Mouse (Mus musculus): ENCODE data around the gene Chst1.

The Chst1 gene

DNA sequence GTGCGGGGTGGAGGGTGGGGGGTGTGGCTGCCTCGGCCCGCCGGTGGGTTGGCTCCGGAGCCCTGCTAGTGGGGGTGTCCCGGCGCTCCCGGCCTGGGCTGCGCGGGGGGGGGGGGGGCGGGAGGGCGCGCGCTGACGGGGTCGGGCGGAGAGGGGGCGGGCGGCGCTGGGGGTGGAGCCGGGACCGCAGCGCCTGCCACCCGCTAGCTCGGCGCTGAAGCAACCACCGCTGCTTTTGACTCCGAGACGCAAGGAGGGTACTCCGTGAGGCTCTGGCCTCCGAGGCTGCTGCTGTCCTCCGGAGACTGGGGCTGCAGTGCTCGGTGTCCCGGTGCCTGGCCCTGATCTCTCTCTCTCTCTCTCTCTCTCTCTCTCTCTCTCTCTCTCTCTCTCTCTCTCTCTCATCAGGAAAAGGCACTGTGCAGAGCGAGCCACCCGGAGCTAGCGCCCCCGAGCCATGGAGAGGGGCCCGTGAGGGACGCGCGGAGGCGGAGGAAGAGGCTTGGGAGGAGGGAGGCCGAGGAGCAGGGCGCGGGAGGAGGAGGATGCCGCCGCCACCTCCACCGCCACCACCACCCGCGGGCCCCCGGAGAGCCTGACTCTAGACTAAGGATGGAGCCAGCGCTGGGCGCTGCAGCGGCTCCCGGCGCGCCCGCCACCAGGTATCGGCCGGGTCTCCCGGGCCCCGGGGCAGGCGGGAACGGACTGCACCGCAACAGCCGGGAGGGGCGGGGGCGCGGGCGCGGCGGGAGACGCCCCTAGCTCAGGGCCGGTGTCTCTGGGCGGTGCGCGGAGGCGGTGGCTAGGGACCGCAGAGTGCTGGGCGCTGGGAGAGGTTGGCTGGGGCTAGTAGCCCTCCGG lies at the start of gene Chst1:
Gene Chst1 (plus strand): TSS at position 221 of the 861 bp plus-strand sequence.
- DNase-seq (ENCODE audit: low spot score): no peak

DNA sequence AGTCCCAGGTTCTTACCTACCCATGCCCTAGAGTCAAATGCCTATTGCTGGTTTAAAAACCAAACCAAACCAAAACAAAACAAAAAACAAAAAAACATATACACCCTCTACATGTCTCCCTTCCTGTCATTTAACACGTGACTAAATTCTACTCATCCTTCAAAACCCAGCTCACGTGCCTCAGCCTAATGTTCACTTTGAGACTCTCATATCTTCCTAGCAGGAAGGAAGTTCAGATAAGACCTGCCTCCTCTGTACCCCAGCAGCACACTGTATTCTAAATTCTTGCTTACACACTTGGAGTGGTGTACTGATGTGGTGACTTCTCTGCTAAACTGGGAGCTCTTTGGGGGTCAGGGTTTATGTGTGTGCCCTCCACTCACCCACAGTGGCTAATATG lies 49.5 kb upstream of the Chst1 start:
- no peak for DNase-seq (ENCODE audit: low spot score)

DNA sequence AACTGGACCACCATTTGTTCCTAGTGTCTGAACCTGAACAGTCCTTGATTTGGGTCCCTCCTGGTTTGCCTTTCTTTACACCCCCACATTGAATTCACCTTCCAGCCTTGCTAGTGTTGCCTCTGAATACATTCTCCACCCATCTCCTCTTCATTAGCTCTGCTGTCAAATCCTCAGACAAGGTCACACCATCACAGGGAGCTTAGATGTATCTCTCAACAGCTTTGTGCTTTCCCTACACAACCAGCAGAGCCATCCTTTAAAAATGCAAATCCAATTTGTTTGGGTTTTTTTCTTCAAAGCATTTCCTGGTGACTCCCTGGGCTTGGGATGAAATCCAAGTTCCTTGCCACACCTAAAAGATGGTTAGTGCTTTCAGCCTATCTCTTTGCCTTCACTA lies 45.0 kb upstream of the Chst1 start:
- DNase-seq (ENCODE audit: low spot score): no peak

DNA sequence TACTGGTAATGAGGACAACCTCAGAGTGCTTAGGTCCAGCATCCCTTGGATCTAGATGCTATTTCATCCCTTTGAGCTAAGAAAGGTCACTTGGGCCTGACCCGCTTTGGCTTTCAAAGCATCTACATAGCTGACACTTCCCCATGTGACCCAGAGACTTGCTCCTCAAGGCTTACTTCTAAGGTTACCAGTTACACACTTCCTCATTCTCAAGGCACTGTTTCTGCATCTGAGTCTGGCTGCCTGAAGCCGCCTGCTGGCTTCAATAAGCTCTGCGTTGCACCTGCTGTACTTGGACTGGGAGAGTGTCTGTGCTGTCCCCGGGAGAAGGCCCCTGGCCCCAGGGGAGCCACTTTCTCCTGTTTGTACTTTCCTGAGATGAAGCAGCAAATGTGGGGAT lies 36.6 kb upstream of the Chst1 start:
- no peak for DNase-seq (ENCODE audit: low spot score)

DNA sequence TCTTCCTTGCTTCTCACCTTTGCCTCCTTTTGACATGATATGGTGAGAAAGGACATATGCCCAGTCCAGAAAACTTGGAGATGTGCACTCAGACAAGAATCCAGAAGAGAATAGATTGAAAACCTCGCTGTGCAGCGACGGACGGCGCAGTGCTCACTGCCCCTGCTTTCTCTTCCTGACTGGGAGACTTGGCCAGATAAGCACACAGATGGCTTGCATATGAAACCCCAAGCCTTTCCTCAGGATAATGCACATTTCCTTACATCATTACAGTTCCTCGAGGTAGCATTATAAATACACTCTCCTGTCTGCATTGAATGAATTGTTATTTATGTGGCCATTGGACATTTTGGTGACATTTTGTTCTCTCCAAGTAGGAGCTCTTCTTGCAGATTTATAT lies 28.9 kb upstream of the Chst1 start:
- no peak for DNase-seq (ENCODE audit: low spot score)

DNA sequence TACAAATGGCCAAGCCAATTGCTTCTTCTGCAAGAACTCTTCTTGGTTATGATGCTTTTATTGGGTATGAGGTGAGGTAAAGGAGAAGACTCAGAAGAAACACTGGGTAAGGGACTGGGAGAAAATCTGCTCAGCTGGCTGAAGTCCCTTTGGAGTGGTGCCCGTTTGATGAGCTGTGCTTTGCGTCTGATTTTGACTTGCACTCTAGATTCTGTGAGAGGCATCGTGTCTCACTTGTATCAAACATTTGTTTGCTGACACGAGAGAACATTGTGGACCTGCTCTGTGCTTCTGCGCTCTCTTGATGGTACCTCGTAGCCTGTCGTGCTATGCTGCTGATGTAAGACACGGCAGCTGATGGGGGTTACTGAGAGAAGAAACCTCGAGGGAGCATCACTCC lies 21.7 kb upstream of the Chst1 start:
- DNase-seq (ENCODE audit: low spot score): no peak

DNA sequence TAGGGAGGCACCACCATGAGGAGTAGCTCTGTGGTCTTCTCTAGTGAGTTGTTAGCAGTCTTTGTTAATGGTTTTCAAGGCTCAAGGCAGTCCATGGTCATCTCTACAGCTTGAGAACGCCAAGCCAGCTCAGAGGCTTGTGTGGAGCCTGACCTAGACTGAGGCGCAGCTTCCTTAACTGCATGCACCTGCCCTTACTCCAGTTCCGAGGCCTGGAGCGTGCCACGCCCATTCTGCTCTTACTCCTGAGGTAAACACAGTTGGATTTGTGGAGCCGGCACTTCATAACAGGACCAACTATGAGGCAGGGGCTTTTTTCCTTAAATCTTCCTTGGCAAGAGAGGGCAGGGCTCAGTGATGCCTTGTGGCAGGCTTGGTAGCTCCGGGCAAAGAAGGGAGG lies 18.2 kb upstream of the Chst1 start:
- DNase-seq (ENCODE audit: low spot score): no peak

DNA sequence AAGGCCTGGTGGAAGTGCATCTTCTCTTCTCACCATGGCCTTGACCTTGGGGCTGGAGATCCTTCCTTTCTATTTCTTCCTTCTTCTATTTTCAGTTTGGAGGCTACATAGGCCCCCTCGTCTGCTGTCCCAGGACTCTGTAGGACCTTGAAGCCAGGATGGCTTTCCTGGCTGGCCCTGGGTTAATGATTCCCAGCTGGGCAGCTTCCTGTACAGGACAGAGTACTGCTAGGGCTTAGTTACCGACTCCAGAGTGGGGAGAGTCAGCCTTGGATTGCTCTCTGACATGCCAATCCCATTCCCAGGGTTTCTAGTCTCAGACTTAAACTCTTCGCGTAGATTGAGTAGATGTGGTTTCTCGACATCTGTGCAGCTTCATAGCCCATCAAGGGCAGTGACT lies 16.9 kb upstream of the Chst1 start:
- DNase-seq (ENCODE audit: low spot score): no peak

DNA sequence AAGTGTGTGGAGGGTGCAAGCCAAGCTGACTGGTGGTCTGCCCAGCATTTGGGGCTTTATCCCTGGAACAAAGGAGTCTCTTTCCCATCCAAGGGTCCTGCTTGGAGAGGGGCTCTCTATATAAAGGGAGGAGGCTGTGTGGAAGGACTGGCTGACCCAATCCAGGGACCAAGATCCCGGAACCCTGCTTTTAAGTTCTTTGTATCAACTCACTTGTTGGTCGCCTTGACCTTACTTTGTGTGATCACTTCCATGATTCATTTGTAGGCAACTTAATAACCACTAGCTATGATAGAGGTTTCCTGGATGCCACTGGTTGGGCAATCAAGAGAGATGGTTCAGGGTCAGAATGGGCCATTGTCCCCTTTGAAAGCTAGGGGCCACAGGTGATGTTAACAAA lies 11.7 kb upstream of the Chst1 start:
- no peak for DNase-seq (ENCODE audit: low spot score)

DNA sequence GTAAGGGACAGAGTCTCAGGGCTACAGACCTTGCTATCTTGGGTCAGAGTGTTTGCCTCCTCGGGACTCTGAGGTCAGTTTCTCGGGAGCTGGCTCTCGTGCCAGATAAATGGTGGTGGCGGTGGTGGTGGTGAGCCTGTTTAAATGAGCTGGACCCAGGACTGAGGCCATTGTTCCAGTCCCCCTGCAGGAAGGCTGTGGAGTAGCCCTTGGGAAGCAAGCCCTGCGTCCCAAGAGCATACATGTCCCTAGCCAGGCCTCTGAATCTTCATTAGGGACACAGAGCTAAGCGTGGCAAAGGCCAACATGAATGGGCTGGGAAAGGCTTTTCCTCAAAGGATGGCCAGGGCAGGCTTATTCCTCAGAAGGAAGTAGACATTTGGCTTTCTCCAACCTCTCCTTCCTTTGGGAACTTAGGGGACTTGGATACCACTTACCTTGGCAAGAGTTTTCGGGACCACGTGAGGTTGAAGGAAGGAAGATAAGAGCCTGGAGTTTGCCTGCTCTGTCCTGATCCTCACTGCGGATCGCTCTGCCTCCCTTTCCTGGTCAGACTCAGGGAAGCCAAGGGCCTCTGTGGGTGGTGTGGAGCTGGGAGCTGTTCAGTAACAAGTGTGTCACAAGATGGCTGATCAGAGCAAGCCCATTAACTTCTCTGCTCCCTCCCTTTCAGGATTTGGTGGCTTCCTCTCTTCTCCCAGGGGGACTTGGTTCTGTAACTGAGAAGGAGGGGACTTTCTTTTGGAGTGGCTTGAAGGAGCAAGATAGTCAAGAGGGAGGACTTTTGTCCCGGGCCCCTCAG lies 4.4 kb upstream of the Chst1 start:
- no peak for DNase-seq (ENCODE audit: low spot score)

DNA sequence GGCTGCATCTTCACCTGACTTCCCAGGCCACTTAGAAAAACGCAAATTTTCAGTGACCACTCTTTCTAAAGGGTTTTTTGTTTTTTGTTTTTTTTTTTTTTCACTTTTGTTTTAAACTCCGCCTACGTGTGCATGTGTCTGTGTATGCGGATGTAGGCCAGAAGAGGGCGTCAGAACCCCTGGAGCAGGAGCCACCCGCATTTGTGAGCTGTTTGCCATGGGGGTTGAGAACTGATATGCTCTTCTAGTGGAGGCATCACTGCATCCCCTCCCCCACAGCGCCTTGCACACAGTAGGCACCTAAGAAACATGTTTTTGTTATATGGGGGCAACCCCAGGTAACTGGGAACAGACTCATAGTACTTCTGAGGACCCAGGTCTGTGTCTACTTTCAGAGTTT lies 2.2 kb upstream of the Chst1 start:
- DNase-seq (ENCODE audit: low spot score): no peak

DNA sequence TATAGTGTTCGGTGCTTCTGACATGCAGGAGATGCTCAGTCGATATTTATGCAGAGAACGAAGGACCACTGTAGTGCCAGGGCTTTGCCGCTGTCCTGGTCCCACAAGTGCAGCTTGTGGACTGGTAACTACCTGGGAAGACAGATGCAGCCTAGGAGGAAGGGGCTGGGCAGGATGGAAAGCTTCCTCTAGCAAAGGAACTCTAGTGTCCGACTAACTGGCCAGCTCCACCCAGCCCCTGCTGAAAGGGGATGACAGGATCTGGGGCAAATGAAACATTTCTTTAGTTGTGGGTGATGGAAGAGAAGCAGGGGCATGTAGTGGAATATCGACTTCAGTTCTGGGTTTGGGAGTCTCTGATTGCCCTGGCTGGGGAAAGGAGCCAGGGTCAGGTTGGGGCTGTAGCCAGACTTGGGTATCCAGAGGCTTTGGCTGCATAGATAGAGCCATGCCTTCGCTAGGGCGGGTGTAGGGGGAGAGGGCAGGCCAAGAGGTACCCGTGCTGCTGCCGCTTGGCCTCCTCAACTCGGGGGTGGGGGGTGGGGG lies 493 bp upstream of the Chst1 start:
- no peak for DNase-seq (ENCODE audit: low spot score)

DNA sequence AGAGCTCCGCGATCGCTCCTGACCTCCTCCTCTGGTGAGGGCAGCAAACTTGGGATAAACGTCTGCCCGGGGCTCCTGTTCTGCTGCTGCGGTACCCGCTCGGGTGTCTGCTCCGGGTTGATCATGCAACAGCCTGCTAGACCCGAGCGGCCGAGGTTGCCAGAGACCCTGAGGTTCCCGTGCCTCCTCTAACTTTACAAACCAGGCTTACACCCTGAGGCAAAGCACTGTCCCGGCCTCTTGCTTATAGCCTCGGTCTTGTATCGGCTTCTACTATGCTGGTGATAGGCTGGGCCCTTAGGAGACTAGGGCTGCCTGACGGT lies 802 bp downstream of the Chst1 start:
- no peak for DNase-seq (ENCODE audit: low spot score)

DNA sequence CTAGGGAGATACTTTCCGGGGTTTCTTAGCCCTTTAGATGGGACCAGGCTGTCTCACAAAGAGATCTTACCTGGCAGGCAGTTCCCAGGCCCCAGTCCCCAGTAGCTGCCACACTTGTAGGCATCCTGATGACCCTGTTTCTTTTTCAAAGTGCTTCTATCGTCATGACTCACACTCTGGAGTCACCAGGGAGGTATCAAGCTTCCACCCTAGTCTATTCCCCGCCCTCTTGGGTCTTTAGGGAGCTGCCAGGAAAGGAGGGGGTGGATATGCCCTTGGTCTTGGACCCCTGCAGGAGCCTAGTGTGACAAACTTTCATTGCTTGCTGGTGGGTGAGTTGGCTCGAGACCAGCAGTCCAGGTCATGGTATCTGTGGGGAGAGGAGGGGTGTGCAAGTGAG lies 1.7 kb downstream of the Chst1 start:
- no peak for DNase-seq (ENCODE audit: low spot score)

DNA sequence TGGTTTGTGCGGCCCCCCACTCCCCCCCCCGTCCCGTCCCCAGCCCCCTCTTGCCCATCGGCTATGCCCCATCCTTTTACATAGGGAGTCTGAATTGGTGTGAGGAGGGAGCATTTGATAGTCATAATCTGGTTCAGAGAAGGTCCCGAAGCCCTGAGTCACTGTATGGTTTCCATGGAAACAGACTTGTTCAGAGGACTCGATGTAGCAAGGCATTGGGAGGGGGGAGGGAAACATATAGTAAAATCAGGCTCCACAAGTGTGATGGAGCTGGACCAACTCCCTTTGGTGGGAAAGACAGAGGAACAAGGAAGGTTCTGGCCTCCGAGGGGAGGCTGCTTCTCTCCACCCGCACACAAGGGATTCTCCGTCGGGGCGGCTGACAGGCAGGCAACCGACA lies 2.6 kb downstream of the Chst1 start:
- no peak for DNase-seq (ENCODE audit: low spot score)

DNA sequence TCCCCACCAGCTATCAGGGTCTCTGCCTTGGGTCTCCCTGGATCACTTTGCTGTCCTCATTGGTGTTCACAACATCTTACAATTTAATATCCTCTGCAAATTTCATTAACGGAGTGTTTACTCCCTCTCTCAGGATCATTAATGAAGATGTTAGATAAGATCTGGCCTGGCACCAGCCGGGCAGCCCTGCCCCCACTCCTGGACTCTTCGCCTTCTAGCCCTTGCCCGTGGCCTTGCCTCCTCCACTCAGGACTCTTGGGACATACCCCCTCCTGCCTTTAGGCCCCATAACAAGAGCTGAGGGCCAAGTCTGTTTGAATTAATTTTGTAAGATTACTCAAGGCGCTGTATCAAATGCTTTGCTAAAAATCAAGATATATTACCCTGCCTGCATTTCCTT lies 4.1 kb downstream of the Chst1 start:
- DNase-seq (ENCODE audit: low spot score): no peak

DNA sequence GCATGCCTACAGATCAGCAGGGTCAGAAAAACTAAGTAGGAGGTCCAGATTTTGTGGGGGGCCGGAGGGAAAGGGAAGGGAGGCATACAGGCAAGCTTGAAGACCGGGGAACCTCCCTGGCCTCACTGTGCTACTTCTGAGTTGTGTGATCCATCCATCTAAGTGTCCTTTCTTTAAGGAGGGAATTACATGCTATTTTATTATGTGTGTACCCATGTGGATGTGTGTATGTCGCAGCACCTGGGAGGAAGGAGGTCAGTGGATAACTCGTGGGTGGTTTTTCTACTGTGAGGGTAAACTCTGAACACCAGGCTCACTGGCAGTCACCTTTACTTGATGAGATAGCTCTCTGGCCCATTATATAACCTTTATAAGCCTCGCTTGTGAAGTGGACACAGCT lies 5.1 kb downstream of the Chst1 start:
- no peak for DNase-seq (ENCODE audit: low spot score)

DNA sequence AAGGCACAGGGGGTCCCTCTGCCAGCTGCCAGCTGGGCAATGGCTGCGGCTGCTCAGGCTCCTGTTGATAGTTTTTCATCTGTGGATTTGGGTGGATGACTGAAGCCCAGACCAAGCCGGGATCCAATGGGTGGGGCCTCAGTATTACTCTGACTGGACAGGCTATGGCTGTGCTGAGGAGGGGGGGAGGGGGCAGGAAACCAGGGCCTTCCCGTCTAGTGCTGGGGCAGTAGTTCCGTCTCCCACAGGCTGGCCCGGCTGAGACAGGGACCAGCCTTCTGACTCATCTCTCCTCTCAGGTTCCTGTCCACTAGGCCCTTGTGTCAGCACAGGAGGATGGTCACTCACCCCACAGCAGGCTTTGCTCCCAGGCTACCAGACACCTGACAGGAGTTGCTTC lies 6.5 kb downstream of the Chst1 start:
- no peak for DNase-seq (ENCODE audit: low spot score)

DNA sequence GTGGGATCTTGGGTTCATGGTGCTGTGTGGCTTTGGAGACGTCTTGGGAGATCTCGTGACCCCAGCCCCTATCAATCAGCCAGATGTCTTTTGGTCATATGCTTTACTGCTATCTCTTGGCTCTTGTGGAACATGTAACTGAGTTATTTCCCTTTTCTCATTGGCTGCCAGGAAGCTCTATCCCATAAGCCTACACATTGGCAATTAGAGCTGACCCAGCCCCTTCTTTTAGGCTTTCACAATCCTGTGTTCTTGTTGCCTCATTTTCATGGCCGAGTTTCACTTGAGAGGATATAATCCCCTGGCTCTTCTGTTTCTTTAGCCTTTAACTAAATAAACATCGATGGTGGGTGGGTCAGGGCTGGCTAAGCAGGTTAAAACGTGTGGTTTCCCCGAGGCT lies 7.6 kb downstream of the Chst1 start:
- DNase-seq (ENCODE audit: low spot score): no peak

DNA sequence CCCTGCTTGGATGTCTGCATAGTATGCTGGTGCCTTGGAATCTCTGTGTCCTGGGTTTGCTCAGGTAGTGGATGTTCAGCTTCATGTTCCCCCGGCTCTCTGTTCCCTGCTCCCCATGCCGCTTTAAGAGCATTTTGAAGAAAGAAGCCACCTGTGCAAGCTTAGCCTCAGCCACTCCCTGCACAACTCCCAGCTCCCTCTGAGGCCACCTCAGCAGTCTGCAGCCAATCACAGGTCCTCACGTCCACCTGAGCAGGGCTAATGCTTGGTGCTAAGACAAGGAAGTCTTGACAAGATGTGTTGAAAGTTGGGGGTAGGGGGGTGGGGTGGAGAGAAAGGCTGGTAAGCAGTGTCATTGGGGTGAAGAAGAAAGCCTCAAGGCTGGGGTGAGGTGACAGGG lies 8.1 kb downstream of the Chst1 start:
- no peak for DNase-seq (ENCODE audit: low spot score)

DNA sequence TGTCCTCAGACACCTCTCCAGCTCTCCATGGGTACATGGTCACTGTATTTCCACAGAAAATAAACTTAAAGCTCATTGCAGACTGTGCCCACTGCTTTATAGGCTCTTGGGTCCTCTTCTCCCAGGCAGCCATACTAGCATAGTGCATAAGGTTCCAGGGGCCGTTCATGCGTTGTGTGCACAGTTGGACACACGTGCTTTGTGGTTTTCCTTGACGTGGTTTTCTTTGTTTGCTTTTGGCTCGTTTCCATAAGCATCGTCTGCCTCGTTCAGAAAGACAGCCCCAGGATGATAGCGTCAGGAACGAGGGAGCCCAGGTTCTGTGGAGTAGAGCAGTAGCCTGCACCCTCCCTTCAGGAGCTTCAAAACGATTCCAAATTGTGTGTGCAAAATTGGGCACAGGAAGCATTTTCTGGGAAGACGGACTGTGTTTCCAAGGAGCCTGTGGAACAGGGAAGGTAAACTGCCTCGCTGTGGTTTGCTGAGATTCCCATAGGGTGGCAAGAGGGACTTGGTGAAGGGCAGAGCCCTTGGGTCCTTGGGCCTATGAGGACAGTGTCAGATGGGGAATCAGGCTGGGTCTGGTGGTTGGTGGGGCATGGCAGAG lies 8.6 kb downstream of the Chst1 start:
- DNase-seq (ENCODE audit: low spot score): no peak

DNA sequence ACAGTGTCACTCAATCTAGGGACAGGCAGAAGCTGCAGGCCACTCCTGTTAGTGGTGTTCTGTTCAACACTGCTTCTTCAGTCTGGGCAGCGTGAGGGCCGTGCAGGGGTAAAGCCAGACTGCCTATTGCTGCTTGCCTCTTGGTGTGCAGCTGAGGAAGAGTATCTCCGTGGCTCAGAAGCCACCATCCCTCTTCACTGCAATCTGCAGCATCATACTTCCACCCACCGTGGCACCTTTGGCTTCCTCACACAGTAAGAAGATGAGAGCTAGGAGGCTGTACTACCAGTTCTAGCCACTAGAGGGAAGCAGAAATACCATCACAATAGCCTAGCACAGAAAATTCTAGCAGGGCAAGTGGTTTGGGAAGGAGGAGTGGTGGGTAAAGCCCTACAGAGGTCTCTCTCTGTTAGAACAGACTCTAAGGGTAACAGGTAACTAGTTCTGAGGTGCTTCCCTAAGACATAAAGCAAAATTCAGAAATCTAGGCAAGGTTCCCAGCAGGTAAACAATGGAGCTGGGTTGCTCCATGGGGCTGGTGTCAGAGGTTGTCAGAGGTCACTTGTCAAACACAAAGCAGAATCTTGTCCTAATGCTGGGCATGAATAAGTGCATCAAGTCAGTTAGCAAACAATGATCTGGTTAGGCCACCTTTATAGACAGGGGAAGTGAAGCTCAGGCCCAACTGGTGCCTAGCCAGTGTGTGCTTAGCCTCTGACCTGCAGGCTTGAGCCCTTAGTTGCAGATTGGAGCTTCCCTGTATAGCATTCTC lies 9.5 kb downstream of the Chst1 start:
- peak; percentile 50 for DNase-seq (ENCODE audit: low spot score)
